Mouse (Mus musculus): ENCODE measurements around the gene Arhgef15. TPM values are rescaled to one million over a fixed set of nuclear protein-coding genes. Genes with fewer than 3 reads are reported as not detected.

The Arhgef15 gene
- polyA plus RNA-seq, 1 experiment, result 0.25 TPM

DNA sequence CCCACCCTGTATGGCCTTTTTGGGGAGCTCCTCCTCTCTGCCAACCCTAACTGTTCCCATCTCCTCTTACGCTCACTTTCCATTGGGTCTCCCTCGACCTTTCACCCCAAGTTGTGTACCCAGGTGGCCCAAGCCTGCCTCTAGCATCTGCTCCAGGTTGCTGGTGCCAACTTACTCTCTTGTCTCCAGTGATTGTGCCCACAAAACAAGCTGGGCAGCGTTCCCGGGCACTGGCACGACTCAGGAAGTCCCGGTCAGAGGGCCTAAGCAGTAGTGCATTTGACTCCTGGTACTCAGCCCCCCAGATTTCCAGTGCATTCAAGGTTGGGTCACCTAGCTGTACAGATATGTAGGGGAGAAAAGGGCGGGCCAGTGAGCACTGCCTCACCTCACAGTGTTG lies 35.8 kb upstream of the Arhgef15 start:
- Histone ChIP-seq H3K27me3 (ENCODE audit: control insufficient read depth, insufficient read depth, insufficient read length) (no peaks in the 10 kb centered on the region), H3K79me3 (ENCODE audit: low read depth) (no peaks in the 10 kb centered on the region), H3K36me3 (ENCODE audit: control insufficient read depth, insufficient read depth) (peaks cover 94% of the 10 kb centered on the region), H3ac (ENCODE audit: control insufficient read depth, insufficient read length, low read depth) (no peak overlapping the region), H3K4me3 (ENCODE audit: insufficient read depth, poor library complexity, severe bottlenecking) (no peak overlapping the region), H3K79me2 (ENCODE audit: control insufficient read depth, insufficient read depth) (no peaks in the 10 kb centered on the region)
- TF ChIP-seq FOSL1 (IDR thresholded peaks at IDR 0.05; ENCODE audit: insufficient read depth, low read length, poor library complexity, severe bottlenecking), result no peak
- no peak for TF ChIP-seq MYOG (IDR thresholded peaks at IDR 0.05; ENCODE audit: control insufficient read depth, extremely low read depth, insufficient read length)
- no peak for TF ChIP-seq MAX (IDR thresholded peaks at IDR 0.05)
- TF ChIP-seq MYOD1 (IDR thresholded peaks at IDR 0.05; ENCODE audit: control insufficient read depth, insufficient read length, low read depth), result no peak
- TF ChIP-seq USF1 (IDR thresholded peaks at IDR 0.05; ENCODE audit: low read depth), result no peak
- TF ChIP-seq CTCF (IDR thresholded peaks at IDR 0.05; ENCODE audit: control insufficient read depth, insufficient read depth, insufficient read length), result no peak
- TF ChIP-seq CEBPB (IDR thresholded peaks at IDR 0.05; ENCODE audit: low read depth), result no peak

DNA sequence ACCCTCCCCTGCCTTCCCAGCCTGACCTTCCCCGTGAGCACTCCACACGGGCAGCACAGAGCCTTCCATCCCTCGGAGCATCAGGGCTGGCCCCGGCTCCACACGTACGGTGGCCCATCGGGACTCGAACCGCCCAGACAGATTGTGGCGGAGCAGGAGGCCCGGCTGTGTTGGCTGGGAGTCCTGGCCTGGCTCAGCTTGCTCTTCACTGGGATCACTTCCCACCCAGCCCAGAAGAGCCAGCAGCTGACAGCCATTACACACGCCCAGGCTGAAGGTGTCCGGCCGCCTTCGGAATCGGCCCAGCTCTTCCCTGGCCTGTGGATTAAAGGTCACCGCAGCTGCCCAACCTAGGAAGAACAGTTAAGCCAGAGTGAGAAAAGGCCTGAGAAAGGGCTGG lies 31.1 kb upstream of the Arhgef15 start:
- H3K4me3 ChIP-seq (ENCODE audit: insufficient read depth, poor library complexity, severe bottlenecking), result no peak overlapping the region
- peaks cover 76% of the 10 kb centered on the region for H3K36me3 ChIP-seq (ENCODE audit: control insufficient read depth, insufficient read depth)
- H3K27me3 ChIP-seq (ENCODE audit: control insufficient read depth, insufficient read depth, insufficient read length), result no peaks in the 10 kb centered on the region
- no peaks in the 10 kb centered on the region for H3K79me3 ChIP-seq (ENCODE audit: low read depth)
- H3ac ChIP-seq (ENCODE audit: control insufficient read depth, insufficient read length, low read depth), result no peak overlapping the region
- H3K79me2 ChIP-seq (ENCODE audit: control insufficient read depth, insufficient read depth), result no peaks in the 10 kb centered on the region
- no peak for TF ChIP-seq CTCF (IDR thresholded peaks at IDR 0.05; ENCODE audit: control insufficient read depth, insufficient read depth, insufficient read length)
- no peak for TF ChIP-seq MAX (IDR thresholded peaks at IDR 0.05)
- TF ChIP-seq USF1 (IDR thresholded peaks at IDR 0.05; ENCODE audit: low read depth), result no peak

- Histone ChIP-seq H3ac (ENCODE audit: control insufficient read depth, insufficient read length, low read depth) (no peak overlapping the region), H3K27me3 (ENCODE audit: control insufficient read depth, insufficient read depth, insufficient read length) (no peaks in the 10 kb centered on the region), H3K79me3 (ENCODE audit: low read depth) (no peaks in the 10 kb centered on the region), H3K79me2 (ENCODE audit: control insufficient read depth, insufficient read depth) (no peaks in the 10 kb centered on the region), H3K4me3 (ENCODE audit: insufficient read depth, poor library complexity, severe bottlenecking) (no peak overlapping the region), H3K36me3 (ENCODE audit: control insufficient read depth, insufficient read depth) (peaks cover 68% of the 10 kb centered on the region)
- no peak for TF ChIP-seq CTCF (IDR thresholded peaks at IDR 0.05; ENCODE audit: control insufficient read depth, insufficient read depth, insufficient read length)
- no peak for TF ChIP-seq MYOG (IDR thresholded peaks at IDR 0.05; ENCODE audit: control insufficient read depth, extremely low read depth, insufficient read length)
These were observed 30.1 kb upstream of the Arhgef15 start for GRCm38 (mm10) chr11:68987365-68987882.

GRCm38 (mm10) chr11:68982639-68983369 lies 25.5 kb upstream of the Arhgef15 start:
- Histone ChIP-seq H3K36me3 (ENCODE audit: control insufficient read depth, insufficient read depth) (peaks cover 23% of the 10 kb centered on the region), H3ac (ENCODE audit: control insufficient read depth, insufficient read length, low read depth) (peak overlapping the region; percentile 12), H3K27me3 (ENCODE audit: control insufficient read depth, insufficient read depth, insufficient read length) (no peaks in the 10 kb centered on the region), H3K79me3 (ENCODE audit: low read depth) (no peaks in the 10 kb centered on the region), H3K79me2 (ENCODE audit: control insufficient read depth, insufficient read depth) (no peaks in the 10 kb centered on the region), H3K4me3 (ENCODE audit: insufficient read depth, poor library complexity, severe bottlenecking) (no peak overlapping the region)
- TF ChIP-seq FOSL1 (IDR thresholded peaks at IDR 0.05; ENCODE audit: insufficient read depth, low read length, poor library complexity, severe bottlenecking) (no peak), CTCF (IDR thresholded peaks at IDR 0.05; ENCODE audit: control insufficient read depth, insufficient read depth, insufficient read length) (peak; percentile 42)

- Histone ChIP-seq H3ac (ENCODE audit: control insufficient read depth, insufficient read length, low read depth) (no peak overlapping the region), H3K4me3 (ENCODE audit: insufficient read depth, poor library complexity, severe bottlenecking) (no peak overlapping the region), H3K27me3 (ENCODE audit: control insufficient read depth, insufficient read depth, insufficient read length) (no peaks in the 10 kb centered on the region), H3K79me2 (ENCODE audit: control insufficient read depth, insufficient read depth) (no peaks in the 10 kb centered on the region), H3K36me3 (ENCODE audit: control insufficient read depth, insufficient read depth) (peaks cover 8% of the 10 kb centered on the region), H3K79me3 (ENCODE audit: low read depth) (no peaks in the 10 kb centered on the region)
- TF ChIP-seq CEBPB (IDR thresholded peaks at IDR 0.05; ENCODE audit: low read depth) (no peak), MAX (IDR thresholded peaks at IDR 0.05) (no peak), FOSL1 (IDR thresholded peaks at IDR 0.05; ENCODE audit: insufficient read depth, low read length, poor library complexity, severe bottlenecking) (no peak), CTCF (IDR thresholded peaks at IDR 0.05; ENCODE audit: control insufficient read depth, insufficient read depth, insufficient read length) (no peak), USF1 (IDR thresholded peaks at IDR 0.05; ENCODE audit: low read depth) (no peak)
These were observed 23.6 kb upstream of the Arhgef15 start for GRCm38 (mm10) chr11:68980919-68981318.

GRCm38 (mm10) chr11:68979320-68979733 lies 22.0 kb upstream of the Arhgef15 start:
- H3K79me2 ChIP-seq (ENCODE audit: control insufficient read depth, insufficient read depth), result no peaks in the 10 kb centered on the region
- TF ChIP-seq USF1 (IDR thresholded peaks at IDR 0.05; ENCODE audit: low read depth), result no peak
- TF ChIP-seq CEBPB (IDR thresholded peaks at IDR 0.05; ENCODE audit: low read depth), result no peak
- TF ChIP-seq MAX (IDR thresholded peaks at IDR 0.05), result no peak
- TF ChIP-seq FOSL1 (IDR thresholded peaks at IDR 0.05; ENCODE audit: insufficient read depth, low read length, poor library complexity, severe bottlenecking), result no peak
- no peak for TF ChIP-seq CTCF (IDR thresholded peaks at IDR 0.05; ENCODE audit: control insufficient read depth, insufficient read depth, insufficient read length)
- TF ChIP-seq MYOG (IDR thresholded peaks at IDR 0.05; ENCODE audit: control insufficient read depth, extremely low read depth, insufficient read length), result no peak
- TF ChIP-seq MYOD1 (IDR thresholded peaks at IDR 0.05; ENCODE audit: control insufficient read depth, insufficient read length, low read depth), result no peak
- H3K79me3 ChIP-seq (ENCODE audit: low read depth), result no peaks in the 10 kb centered on the region
- H3ac ChIP-seq (ENCODE audit: control insufficient read depth, insufficient read length, low read depth), result no peak overlapping the region
- no peak overlapping the region for H3K4me3 ChIP-seq (ENCODE audit: insufficient read depth, poor library complexity, severe bottlenecking)
- H3K27me3 ChIP-seq (ENCODE audit: control insufficient read depth, insufficient read depth, insufficient read length), result no peaks in the 10 kb centered on the region
- H3K36me3 ChIP-seq (ENCODE audit: control insufficient read depth, insufficient read depth), result no peaks in the 10 kb centered on the region
